Mouse (Mus musculus) heart, embryonic 12.5 days (tissue): ENCODE results near the gene Bnip1. TPM values are rescaled to one million over a fixed set of nuclear protein-coding genes. Genes with fewer than 3 reads are reported as not detected.
A peak's percentile ranks its signal among the peaks of the same experiment; 100 is the strongest.

Experiments
- ATAC-seq: fragments of 200-750 bp; cut with Nextera tagmentation; 2 replicates; pipeline ENCODE4 v1.8.0; 2017; ENCODE audit warnings: moderate TSS enrichment, moderate library complexity; ENCODE audit not compliant: insufficient number of reproducible peaks, low FRiP score
- H3K27ac ChIP-seq: fragments of 300-500 bp; sonication (generic); 2 replicates; pipeline ENCODE4 v1.5.1; 2016; ENCODE audit warnings: mild to moderate bottlenecking, moderate library complexity; ENCODE audit not compliant: poor library complexity, severe bottlenecking
- H3K27me3 ChIP-seq: fragments of 300-500 bp; sonication (generic); replicated peaks from 2 replicates; pipeline ENCODE4 v1.6.1; 2016; ENCODE audit warnings: mild to moderate bottlenecking, moderate library complexity
- H3K36me3 ChIP-seq: fragments of 300-500 bp; sonication (generic); 2 replicates; pipeline ENCODE4 v1.6.1; 2016; ENCODE audit warnings: mild to moderate bottlenecking, moderate library complexity
- H3K4me1 ChIP-seq: fragments of 300-500 bp; sonication (generic); replicated peaks from 2 replicates; pipeline ENCODE4 v1.6.1; 2016; ENCODE audit warnings: mild to moderate bottlenecking
- H3K4me2 ChIP-seq: fragments of 300-500 bp; sonication (generic); 2 replicates; pipeline ENCODE4 v1.6.1; 2016; ENCODE audit warnings: mild to moderate bottlenecking, moderate library complexity
- H3K4me3 ChIP-seq: fragments of 300-500 bp; sonication (generic); 2 replicates; pipeline ENCODE4 v1.5.1; 2016; ENCODE audit warnings: mild to moderate bottlenecking
- H3K9ac ChIP-seq: fragments of 300-500 bp; sonication (generic); 2 replicates; pipeline ENCODE4 v1.6.1; 2016; ENCODE audit warnings: mild to moderate bottlenecking, moderate library complexity
- H3K9me3 ChIP-seq: fragments of 300-500 bp; sonication (generic); replicated peaks from 2 replicates; pipeline ENCODE4 v1.6.1; 2016; ENCODE audit warnings: mild to moderate bottlenecking, moderate library complexity
- WGBS: fragments of 180-500 bp; shearing (Covaris S2); methylation state at CpG from one replicate; pipeline ENCODE4 v1.1.7; 2016; 5-methylcytosine and 5-hydroxymethylcytosine counted together
- polyA plus RNA-seq: library from polyadenylated mRNA; unstranded; fragments of >200 nt; fragmentation: Nextera tagmentation; extraction: Ambion mirVana; gene quantifications from 2 replicates; pipeline ENCODE4 v1.2.1, GENCODE M21; 2016

The Bnip1 gene
- polyA plus RNA-seq, 1 experiment from 2014 or later: 51.1 TPM

- H3K4me1 ChIP-seq: peaks cover 24% of the 10 kb centered on the region
- H3K27ac ChIP-seq: no peak overlapping the region
- no peak for ATAC-seq
Observed at GRCm38 (mm10) chr17:26794744-26795143, 13.9 kb downstream of the Bnip1 start.

DNA sequence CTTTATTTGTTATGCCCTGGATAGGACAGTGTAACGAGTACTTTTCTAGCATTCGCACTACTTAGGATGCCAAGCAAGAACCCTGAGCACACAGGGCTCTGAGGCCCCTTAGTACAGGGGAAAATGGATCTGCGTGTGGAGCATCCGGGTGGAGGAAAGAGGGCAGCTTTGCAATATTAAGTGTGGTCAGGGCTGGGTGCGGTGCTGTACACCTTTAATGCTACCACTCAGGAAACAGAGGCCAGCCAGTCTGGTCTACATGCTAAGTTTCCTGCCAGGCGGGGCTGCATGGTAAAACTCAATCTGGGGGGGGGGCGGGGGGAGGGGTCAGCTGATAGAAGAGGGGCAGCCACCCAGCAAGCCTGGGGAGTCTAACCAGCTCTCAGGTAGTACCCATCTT, 14.5 kb downstream of the Bnip1 start:
- no peak overlapping the region for H3K4me3 ChIP-seq
- H3K9me3 ChIP-seq: no peaks in the 10 kb centered on the region
- H3K9ac ChIP-seq: 0 out of 2 replicates have a peak overlapping the region, but pooled peaks have one; percentile 25
- H3K4me2 ChIP-seq: no peak overlapping the region
- 62% methylated on average over 7 of the region's 7 CpGs for WGBS
- no peak for ATAC-seq
- H3K36me3 ChIP-seq: peaks cover 33% of the 10 kb centered on the region
- H3K4me1 ChIP-seq: peaks cover 24% of the 10 kb centered on the region
- no peak overlapping the region for H3K27ac ChIP-seq
- no peaks in the 10 kb centered on the region for H3K27me3 ChIP-seq

More at GRCm38 (mm10) chr17:26794744-26795143, 13.9 kb downstream of the Bnip1 start:
- Histone ChIP-seq H3K9me3 (no peaks in the 10 kb centered on the region), H3K4me3 (no peak overlapping the region), H3K27me3 (no peaks in the 10 kb centered on the region), H3K4me2 (no peak overlapping the region), H3K36me3 (peaks cover 39% of the 10 kb centered on the region), H3K9ac (no peak overlapping the region)
- 14% methylated on average over 3 of the region's 3 CpGs for WGBS

- no peak for ATAC-seq
- H3K27ac ChIP-seq: peak overlapping the region; percentile 74
- H3K4me3 ChIP-seq: no peak overlapping the region
- no peak overlapping the region for H3K9ac ChIP-seq
- peaks cover 11% of the 10 kb centered on the region for H3K36me3 ChIP-seq
- H3K4me2 ChIP-seq: peak overlapping the region; percentile 14; the same call in 1 of the 2 replicates
- peaks cover 24% of the 10 kb centered on the region for H3K4me1 ChIP-seq
- no peaks in the 10 kb centered on the region for H3K27me3 ChIP-seq
- 29% methylated on average over 6 of the region's 6 CpGs for WGBS
- H3K9me3 ChIP-seq: no peaks in the 10 kb centered on the region
Observed at GRCm38 (mm10) chr17:26797379-26798128, 16.7 kb downstream of the Bnip1 start.

DNA sequence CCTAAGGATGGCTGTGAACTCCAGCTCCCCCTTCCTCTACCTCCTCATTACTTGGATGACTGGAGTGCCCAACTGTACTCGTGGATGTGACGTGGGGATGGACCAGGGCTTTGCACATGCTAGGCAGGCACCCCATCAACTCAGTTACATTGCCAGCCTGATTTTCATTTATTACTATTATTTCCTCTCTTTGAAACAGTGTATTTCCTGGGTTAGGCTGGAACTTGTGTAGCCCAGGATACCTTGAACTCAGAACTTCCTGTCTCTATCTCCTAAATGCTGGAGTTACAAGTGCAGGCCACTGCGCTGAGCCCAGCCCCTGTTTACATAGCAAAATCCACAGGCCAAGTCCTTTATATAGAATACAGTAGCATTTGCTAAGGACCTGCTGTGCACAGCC, 22.0 kb downstream of the Bnip1 start:
- Histone ChIP-seq H3K4me2 (no peak overlapping the region), H3K9ac (no peak overlapping the region), H3K36me3 (no peaks in the 10 kb centered on the region), H3K4me1 (0 out of 2 replicates have a peak, but pooled peaks cover 3% of the 10 kb centered on the region), H3K4me3 (no peak overlapping the region), H3K9me3 (peaks cover 4% of the 10 kb centered on the region; the same call in 1 of the 2 replicates), H3K27ac (no peak overlapping the region), H3K27me3 (no peaks in the 10 kb centered on the region)
- ATAC-seq: no peak
- WGBS: 77% methylated on average over 3 of the region's 3 CpGs

- Histone ChIP-seq H3K27ac (peak overlapping the region; percentile 33; the same call in 1 of the 2 replicates), H3K27me3 (no peaks in the 10 kb centered on the region), H3K4me2 (no peak overlapping the region), H3K4me3 (no peak overlapping the region), H3K9ac (no peak overlapping the region), H3K4me1 (peaks cover 14% of the 10 kb centered on the region), H3K9me3 (no peaks in the 10 kb centered on the region), H3K36me3 (no peaks in the 10 kb centered on the region)
- WGBS: 84% methylated on average over 2 of the region's 2 CpGs
- no peak for ATAC-seq
Observed at GRCm38 (mm10) chr17:26812607-26813006, 31.7 kb downstream of the Bnip1 start.

DNA sequence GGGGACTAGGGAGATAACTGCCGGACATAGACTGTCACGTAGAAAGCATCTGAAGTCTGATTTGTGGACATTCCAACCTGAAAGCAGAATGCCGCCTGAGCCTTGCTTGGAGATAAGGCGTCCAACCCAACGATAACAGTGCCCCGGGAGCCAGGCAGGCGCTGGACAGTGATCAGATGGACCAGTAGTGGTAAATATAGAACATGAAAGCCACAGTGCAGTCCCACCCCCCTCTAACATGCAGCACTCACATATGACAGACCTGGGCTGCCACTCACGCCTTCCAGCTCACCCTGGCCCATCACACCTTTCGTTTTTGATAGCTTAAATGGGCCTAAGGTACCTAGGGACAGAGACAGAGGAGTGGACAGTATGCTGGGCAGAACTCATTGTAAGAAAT, 32.6 kb downstream of the Bnip1 start:
- no peaks in the 10 kb centered on the region for H3K9me3 ChIP-seq
- ATAC-seq: peak; percentile 57; the same call in 1 of the 2 replicates
- no peak overlapping the region for H3K9ac ChIP-seq
- H3K4me2 ChIP-seq: peak overlapping the region; percentile 38
- WGBS: 20% methylated on average over 9 of the region's 9 CpGs
- no peaks in the 10 kb centered on the region for H3K36me3 ChIP-seq
- H3K4me3 ChIP-seq: no peak overlapping the region
- H3K27ac ChIP-seq: peak overlapping the region; percentile 33
- H3K27me3 ChIP-seq: no peaks in the 10 kb centered on the region
- H3K4me1 ChIP-seq: peaks cover 14% of the 10 kb centered on the region

DNA sequence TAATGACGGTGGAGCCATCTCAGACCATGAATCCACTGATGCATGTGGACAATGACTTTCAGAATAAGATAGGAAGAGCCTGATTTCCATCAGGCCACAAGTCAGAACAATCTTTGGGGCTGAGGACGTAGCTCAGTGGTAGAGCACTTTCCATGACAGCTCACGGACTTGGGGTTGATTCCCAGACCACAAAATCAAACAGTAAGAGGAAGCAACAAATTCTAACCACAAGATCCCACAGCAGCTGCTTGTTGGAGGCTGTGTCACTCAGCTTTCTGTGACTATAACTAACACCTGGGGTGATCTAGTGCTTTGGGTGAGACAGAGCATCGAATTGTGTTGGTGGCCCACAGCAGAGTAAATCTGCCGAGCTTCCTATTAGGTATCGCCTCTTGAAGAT, 35.9 kb downstream of the Bnip1 start:
- Histone ChIP-seq H3K4me2 (no peak overlapping the region), H3K9me3 (no peaks in the 10 kb centered on the region), H3K27me3 (no peaks in the 10 kb centered on the region), H3K4me3 (no peak overlapping the region), H3K27ac (no peak overlapping the region), H3K9ac (no peak overlapping the region), H3K36me3 (no peaks in the 10 kb centered on the region), H3K4me1 (peaks cover 14% of the 10 kb centered on the region)
- ATAC-seq: no peak
- 73% methylated on average over 6 of the region's 6 CpGs for WGBS

DNA sequence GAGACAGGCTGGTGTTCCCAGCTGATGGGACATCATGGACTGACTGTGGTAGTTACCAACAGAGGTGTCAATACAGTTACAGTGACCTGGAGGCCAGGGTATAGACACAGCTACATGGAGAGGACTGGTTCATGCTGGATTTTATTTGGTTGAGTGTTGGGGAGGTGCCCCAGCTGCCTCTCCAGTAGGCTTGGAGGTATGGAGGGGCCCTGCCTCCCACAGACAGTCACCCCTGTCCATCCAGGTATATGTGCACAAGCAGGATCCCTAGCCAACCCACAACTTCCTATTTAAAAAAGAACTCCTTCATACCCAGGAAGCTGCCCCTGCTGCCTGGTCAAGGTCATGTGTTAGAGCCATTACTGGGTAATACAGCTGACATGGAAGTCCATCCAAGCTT, 36.9 kb downstream of the Bnip1 start:
- H3K4me2 ChIP-seq: no peak overlapping the region
- no peak for ATAC-seq
- no peak overlapping the region for H3K9ac ChIP-seq
- H3K4me3 ChIP-seq: no peak overlapping the region
- no peaks in the 10 kb centered on the region for H3K36me3 ChIP-seq
- H3K9me3 ChIP-seq: no peaks in the 10 kb centered on the region
- no peaks in the 10 kb centered on the region for H3K27me3 ChIP-seq
- H3K4me1 ChIP-seq: peaks cover 14% of the 10 kb centered on the region
- H3K27ac ChIP-seq: no peak overlapping the region

- Histone ChIP-seq H3K36me3 (peaks cover 14% of the 10 kb centered on the region), H3K27ac (no peak overlapping the region), H3K9ac (no peak overlapping the region), H3K4me3 (no peak overlapping the region), H3K4me1 (no peaks in the 10 kb centered on the region), H3K9me3 (peaks cover 7% of the 10 kb centered on the region; the same call in 1 of the 2 replicates), H3K4me2 (no peak overlapping the region), H3K27me3 (no peaks in the 10 kb centered on the region)
- WGBS: 62% methylated on average over 15 of the region's 17 CpGs
- no peak for ATAC-seq
Observed at GRCm38 (mm10) chr17:26826131-26826530, 45.3 kb downstream of the Bnip1 start.

DNA sequence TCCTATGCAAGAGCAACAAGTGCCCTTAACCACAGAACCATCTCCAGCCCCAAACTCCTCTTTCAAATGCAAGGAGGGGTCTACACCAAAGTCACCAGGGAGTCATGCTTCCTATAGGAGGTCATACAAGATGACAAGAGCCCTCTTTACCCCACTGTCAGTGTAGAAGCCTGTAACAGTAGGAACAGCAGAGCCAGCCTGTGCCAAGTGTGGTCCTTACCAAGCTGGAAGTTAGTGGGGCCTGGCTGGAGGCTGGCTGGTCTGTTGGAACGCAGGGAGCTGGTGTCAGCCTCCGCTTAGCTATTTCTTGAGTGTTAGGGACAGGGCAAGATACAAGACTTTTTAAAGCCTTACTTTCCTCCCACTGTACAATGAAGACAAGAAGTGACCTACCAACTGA, 52.9 kb downstream of the Bnip1 start:
- H3K27ac ChIP-seq: no peak overlapping the region
- H3K4me2 ChIP-seq: no peak overlapping the region
- ATAC-seq: no peak
- peaks cover 50% of the 10 kb centered on the region for H3K36me3 ChIP-seq
- no peak overlapping the region for H3K9ac ChIP-seq
- H3K27me3 ChIP-seq: peaks cover 37% of the 10 kb centered on the region
- no peak overlapping the region for H3K4me3 ChIP-seq
- 76% methylated on average over 2 of the region's 2 CpGs for WGBS
- peaks cover 7% of the 10 kb centered on the region for H3K9me3 ChIP-seq
- peaks cover 9% of the 10 kb centered on the region; the same call in 1 of the 2 replicates for H3K4me1 ChIP-seq

GRCm38 (mm10) chr17:26834302-26834965, 53.6 kb downstream of the Bnip1 start:
- Histone ChIP-seq H3K27ac (no peak overlapping the region), H3K4me3 (no peak overlapping the region), H3K27me3 (peaks cover 43% of the 10 kb centered on the region), H3K9me3 (peaks cover 7% of the 10 kb centered on the region), H3K36me3 (peaks cover 56% of the 10 kb centered on the region), H3K9ac (no peak overlapping the region), H3K4me2 (no peak overlapping the region), H3K4me1 (peaks cover 9% of the 10 kb centered on the region; the same call in 1 of the 2 replicates)
- no peak for ATAC-seq
- 60% methylated on average over 5 of the region's 5 CpGs for WGBS
